Mouse (Mus musculus): ENCODE results near the gene Olfr1018. TPM values are rescaled to one million over a fixed set of nuclear protein-coding genes. Genes with fewer than 3 reads are reported as not detected.

Olfr1018 gene
- not detected in 2 replicates for polyA plus RNA-seq (2015; fragmentation: Nextera tagmentation; extraction: Ambion mirVana)

DNA sequence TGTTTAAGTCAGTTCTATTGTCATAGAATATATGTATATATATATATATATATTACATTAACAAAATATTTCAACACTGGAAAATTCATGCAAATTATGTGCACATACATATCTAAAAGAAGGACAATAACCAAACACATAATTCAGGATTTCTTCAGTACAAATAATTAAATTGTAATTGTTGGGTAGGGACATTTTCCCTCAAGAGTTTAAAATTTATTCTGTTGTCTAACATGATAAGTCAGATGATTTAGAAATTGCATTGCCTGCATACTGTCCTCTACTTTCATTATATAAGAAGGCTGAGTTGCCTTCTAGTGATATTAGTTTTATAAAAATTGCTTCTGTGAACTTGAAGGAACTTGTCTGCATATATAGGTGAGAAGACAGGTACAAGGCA is at the start of gene Olfr1018:
Gene Olfr1018 (plus strand): TSS at position 301 of the 400 bp plus-strand sequence.
- H3K4me1 ChIP-seq = no peaks in the 10 kb centered on the region
- ATAC-seq (ENCODE audit: insufficient number of reproducible peaks, insufficient read depth, low FRiP score, low TSS enrichment, low read depth) = no peak
- H3K9me3 ChIP-seq = no peaks in the 10 kb centered on the region

DNA sequence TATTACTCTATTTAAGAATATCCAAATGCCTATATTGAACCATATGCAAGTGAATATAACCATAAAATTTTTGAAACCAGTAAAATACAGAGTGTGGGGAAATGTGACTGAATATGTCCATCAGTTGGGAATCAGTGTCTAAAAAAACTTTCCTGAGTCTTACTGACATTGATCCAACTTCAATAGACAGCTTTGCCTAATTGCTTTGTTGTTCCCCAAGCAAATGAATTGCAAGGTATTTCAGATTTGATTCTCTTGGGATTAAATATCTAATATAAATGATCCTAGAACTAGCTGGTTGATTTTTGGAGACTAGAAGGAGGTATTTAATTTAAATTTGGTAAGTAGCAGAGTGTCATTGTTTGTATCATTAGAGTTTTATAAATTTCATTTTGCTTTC is 45.9 kb upstream of the Olfr1018 start, which contains the start of gene Olfr1014:
Gene Olfr1014 (plus strand): TSS at position 301 of the 400 bp plus-strand sequence.
- H3K4me1 ChIP-seq = no peaks in the 10 kb centered on the region
- H3K9me3 ChIP-seq = no peaks in the 10 kb centered on the region
- H3K4me2 ChIP-seq = no peak within 1 kb of the TSS
- no peak for ATAC-seq (ENCODE audit: insufficient number of reproducible peaks, insufficient read depth, low FRiP score, low TSS enrichment, low read depth)
- no peak within 1 kb of the TSS for H3K9ac ChIP-seq
- no peak within 1 kb of the TSS for H3K4me3 ChIP-seq
- H3K27me3 ChIP-seq = no peaks in the 10 kb centered on the region
- H3K27ac ChIP-seq = no peak within 1 kb of the TSS
- H3K36me3 ChIP-seq = no peaks in the 10 kb centered on the region

More for the DNA sequence above, at the start of gene Olfr1018:
- Histone ChIP-seq H3K36me3 (no peaks in the 10 kb centered on the region), H3K4me2 (no peak within 1 kb of the TSS), H3K27ac (no peak within 1 kb of the TSS), H3K27me3 (no peaks in the 10 kb centered on the region), H3K9ac (no peak within 1 kb of the TSS), H3K4me3 (no peak within 1 kb of the TSS)

DNA sequence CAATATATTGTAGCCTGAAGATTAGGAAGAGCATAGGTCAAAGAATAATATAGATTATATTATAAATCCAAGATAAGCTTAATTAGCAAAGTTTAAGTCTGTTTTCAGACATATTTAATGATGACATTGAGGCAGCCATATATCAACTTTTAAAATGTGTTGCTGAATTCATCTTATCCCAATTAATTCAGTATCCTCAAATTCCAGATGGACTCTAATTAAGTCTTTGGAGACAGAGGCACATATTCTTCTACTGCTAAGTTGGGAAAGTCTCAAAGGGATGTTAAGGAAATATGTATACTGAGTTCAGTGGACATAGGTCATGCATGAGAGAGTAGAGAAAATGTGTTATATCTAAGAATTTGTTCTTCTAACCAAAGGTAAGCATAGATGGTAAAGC is 36.6 kb upstream of the Olfr1018 start, which contains the start of gene Olfr1015:
Gene Olfr1015 (plus strand): TSS at position 301 of the 400 bp plus-strand sequence.
- no peak within 1 kb of the TSS for H3K4me2 ChIP-seq
- no peak within 1 kb of the TSS for H3K4me3 ChIP-seq
- H3K4me1 ChIP-seq = no peaks in the 10 kb centered on the region
- H3K9ac ChIP-seq = no peak within 1 kb of the TSS
- H3K27ac ChIP-seq = no peak within 1 kb of the TSS
- H3K27me3 ChIP-seq = no peaks in the 10 kb centered on the region
- H3K36me3 ChIP-seq = no peaks in the 10 kb centered on the region
- ATAC-seq (ENCODE audit: insufficient number of reproducible peaks, insufficient read depth, low FRiP score, low TSS enrichment, low read depth) = no peak
- no peaks in the 10 kb centered on the region for H3K9me3 ChIP-seq

DNA sequence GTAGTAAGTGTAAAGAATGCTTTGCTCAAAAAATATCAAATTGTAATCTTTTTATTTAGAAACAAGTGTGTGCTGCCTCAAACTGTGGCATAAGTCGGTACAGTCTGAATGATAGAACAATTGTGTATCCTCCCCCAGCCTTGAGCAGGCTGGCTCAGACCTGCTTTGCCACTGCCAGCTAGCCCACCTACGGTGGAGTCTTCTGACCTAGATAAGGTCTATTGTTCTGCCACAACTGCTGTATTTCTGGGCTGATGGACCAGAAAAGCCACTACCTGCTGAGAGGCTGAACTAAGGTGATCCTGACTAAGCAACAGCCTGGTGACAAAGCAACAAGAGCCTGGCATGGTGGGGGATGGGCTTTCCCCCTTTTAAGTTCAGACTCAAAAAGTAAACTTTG is 25.9 kb upstream of the Olfr1018 start:
- 45% methylated on average over 2 of the region's 2 CpGs for WGBS
- Histone ChIP-seq H3K4me1 (no peaks in the 10 kb centered on the region), H3K4me2 (no peak overlapping the region), H3K4me3 (no peak overlapping the region), H3K27me3 (no peaks in the 10 kb centered on the region), H3K36me3 (no peaks in the 10 kb centered on the region), H3K27ac (no peak overlapping the region), H3K9me3 (no peaks in the 10 kb centered on the region), H3K9ac (no peak overlapping the region)
- no peak for ATAC-seq (ENCODE audit: insufficient number of reproducible peaks, insufficient read depth, low FRiP score, low TSS enrichment, low read depth)

DNA sequence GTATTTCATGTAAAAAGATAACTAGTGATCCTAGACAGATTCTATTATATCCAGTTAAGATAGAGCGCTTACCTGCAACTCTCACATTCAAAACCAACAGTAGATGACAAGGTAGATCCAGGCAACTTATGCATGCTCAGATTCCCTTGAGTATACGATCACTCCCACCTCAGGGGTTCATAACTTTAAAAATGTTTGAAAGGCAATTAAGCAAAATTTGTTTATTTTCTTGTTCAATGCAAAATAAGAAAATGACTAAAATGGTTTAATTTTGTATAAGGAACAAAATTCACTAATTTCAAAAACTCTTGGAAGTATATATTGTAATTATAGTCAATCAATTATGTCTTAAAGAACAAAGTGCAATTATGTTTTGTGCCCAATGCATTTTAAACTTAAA is 15.8 kb upstream of the Olfr1018 start, which contains the start of gene Olfr1016:
Gene Olfr1016 (minus strand): TSS at position 101 of the 400 bp plus-strand sequence.
- 86% methylated on average over 2 of the region's 2 CpGs for WGBS
- ATAC-seq (ENCODE audit: insufficient number of reproducible peaks, insufficient read depth, low FRiP score, low TSS enrichment, low read depth) = no peak
- no peak within 1 kb of the TSS for H3K27ac ChIP-seq

DNA sequence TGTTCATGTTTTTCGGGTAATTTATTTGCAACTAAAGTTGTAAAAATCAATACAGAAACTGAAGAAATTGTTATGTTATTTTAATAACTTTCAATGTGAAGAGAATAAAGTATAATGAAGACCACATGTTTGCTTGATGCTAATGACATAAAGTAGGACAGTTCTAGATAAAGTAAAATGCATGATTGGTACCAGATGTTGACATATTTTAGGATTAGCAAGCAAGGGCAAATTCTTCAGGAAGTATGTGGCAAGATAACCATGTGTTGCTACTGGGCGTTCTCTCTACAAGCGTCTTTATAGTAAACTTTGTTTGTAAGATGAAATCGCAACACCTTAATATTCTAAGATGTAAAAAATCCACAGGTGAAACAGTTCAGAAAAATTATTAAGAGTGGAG is 13.8 kb upstream of the Olfr1018 start:
- ATAC-seq (ENCODE audit: insufficient number of reproducible peaks, insufficient read depth, low FRiP score, low TSS enrichment, low read depth) = no peak
- no peaks in the 10 kb centered on the region for H3K27me3 ChIP-seq
- no peak overlapping the region for H3K4me2 ChIP-seq
- H3K9ac ChIP-seq = no peak overlapping the region
- H3K4me1 ChIP-seq = no peaks in the 10 kb centered on the region
- H3K27ac ChIP-seq = no peak overlapping the region
- H3K4me3 ChIP-seq = no peak overlapping the region
- no peaks in the 10 kb centered on the region for H3K36me3 ChIP-seq
- 43% methylated on average over 4 of the region's 4 CpGs for WGBS
- no peaks in the 10 kb centered on the region for H3K9me3 ChIP-seq

More for the DNA sequence above, 15.8 kb upstream of the Olfr1018 start, which contains the start of gene Olfr1016:
- Histone ChIP-seq H3K27me3 (no peaks in the 10 kb centered on the region), H3K4me3 (no peak within 1 kb of the TSS), H3K4me2 (no peak within 1 kb of the TSS), H3K4me1 (no peaks in the 10 kb centered on the region), H3K36me3 (no peaks in the 10 kb centered on the region), H3K9ac (no peak within 1 kb of the TSS), H3K9me3 (no peaks in the 10 kb centered on the region)

DNA sequence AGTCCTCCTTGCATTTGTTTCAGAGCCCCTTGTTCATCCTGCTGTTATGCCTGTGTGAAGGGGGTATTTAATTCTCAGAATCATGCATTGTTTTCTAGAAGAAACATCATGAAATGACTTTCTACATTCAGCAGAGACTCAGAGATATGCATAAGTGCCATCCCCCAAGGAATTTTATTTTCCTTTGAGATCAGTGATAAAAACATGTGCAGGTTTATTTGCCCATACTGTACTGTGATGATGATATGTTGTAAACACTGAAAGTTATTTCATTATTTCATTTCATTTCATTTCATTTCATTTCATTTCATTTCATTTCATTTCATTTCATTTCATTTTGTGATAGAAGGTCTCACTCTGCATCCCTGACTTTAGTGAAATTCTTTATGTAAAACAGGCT is 27.1 kb downstream of the Olfr1018 start, which contains the start of gene Olfr1019:
Gene Olfr1019 (minus strand): TSS at position 101 of the 400 bp plus-strand sequence.
- no peaks in the 10 kb centered on the region for H3K27me3 ChIP-seq
- H3K9me3 ChIP-seq = no peaks in the 10 kb centered on the region
- ATAC-seq (ENCODE audit: insufficient number of reproducible peaks, insufficient read depth, low FRiP score, low TSS enrichment, low read depth) = no peak
- H3K9ac ChIP-seq = no peak within 1 kb of the TSS
- no peaks in the 10 kb centered on the region for H3K4me1 ChIP-seq
- H3K27ac ChIP-seq = no peak within 1 kb of the TSS
- no peaks in the 10 kb centered on the region for H3K36me3 ChIP-seq
- no peak within 1 kb of the TSS for H3K4me3 ChIP-seq
- H3K4me2 ChIP-seq = no peak within 1 kb of the TSS

DNA sequence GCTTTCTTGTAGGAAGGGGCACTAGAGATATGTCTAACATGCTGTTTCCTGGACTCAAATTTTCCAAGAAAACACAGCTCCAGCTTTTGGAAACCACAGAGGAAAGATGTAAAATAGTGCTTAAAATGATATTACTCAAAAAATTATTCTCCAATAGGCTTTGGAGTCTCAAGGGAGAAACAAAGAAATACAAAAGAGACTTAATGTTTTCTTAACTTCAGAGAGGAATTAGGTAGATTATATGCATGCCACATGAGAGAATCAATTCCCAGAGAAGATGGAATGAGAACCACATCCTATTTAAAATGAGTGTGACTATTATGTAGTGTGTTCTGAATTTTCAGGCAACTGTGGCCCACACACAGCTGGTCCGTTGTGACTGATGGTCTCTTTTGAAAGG is 28.5 kb downstream of the Olfr1018 start, which contains the start of gene Olfr1020:
Gene Olfr1020 (plus strand): TSS at position 301 of the 400 bp plus-strand sequence.
- no peaks in the 10 kb centered on the region for H3K4me1 ChIP-seq
- H3K27ac ChIP-seq = no peak within 1 kb of the TSS
- 60% methylated on average over 1 of the region's 1 CpGs for whole genome bisulfite sequencing
- ATAC-seq (ENCODE audit: insufficient number of reproducible peaks, insufficient read depth, low FRiP score, low TSS enrichment, low read depth) = no peak
- no peaks in the 10 kb centered on the region for H3K36me3 ChIP-seq
- H3K4me2 ChIP-seq = no peak within 1 kb of the TSS
- H3K9me3 ChIP-seq = no peaks in the 10 kb centered on the region
- no peak within 1 kb of the TSS for H3K4me3 ChIP-seq
- no peak within 1 kb of the TSS for H3K9ac ChIP-seq
- no peaks in the 10 kb centered on the region for H3K27me3 ChIP-seq

DNA sequence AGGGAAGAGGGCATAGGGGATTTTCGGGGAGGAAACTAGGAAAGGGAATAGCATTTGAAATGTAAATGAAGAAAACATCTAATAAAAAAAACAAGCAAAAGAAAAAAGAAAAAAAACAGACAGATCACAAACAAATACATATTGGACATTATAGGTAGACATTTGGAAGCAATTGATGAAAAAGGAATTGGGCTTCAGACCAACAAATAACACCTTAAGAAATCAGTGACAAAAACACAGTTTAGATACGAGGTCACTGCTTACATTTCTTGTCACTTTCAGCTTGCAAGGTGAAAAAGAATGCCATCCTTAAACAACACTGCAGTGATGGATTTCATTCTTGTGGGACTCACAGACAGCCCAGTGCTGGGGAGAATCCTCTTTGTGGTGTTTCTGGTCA is 50.0 kb downstream of the Olfr1018 start, which contains the start of gene Olfr1022:
Gene Olfr1022 (plus strand): TSS at position 301 of the 400 bp plus-strand sequence.
- no peaks in the 10 kb centered on the region for H3K4me1 ChIP-seq
- no peak within 1 kb of the TSS for H3K4me2 ChIP-seq
- no peak within 1 kb of the TSS for H3K9ac ChIP-seq
- ATAC-seq (ENCODE audit: insufficient number of reproducible peaks, insufficient read depth, low FRiP score, low TSS enrichment, low read depth) = no peak
- H3K9me3 ChIP-seq = no peaks in the 10 kb centered on the region
- H3K36me3 ChIP-seq = no peaks in the 10 kb centered on the region
- H3K27ac ChIP-seq = no peak within 1 kb of the TSS
- no peaks in the 10 kb centered on the region for H3K27me3 ChIP-seq
- WGBS = 63% methylated on average over 2 of the region's 2 CpGs
- no peak within 1 kb of the TSS for H3K4me3 ChIP-seq

Other genes starting within 250 kb of the Olfr1018 start
- not detected in 2 replicates for gene Olfr996, start 239.3 kb upstream of the Olfr1018 start, polyA plus RNA-seq (2015; fragmentation: Nextera tagmentation; extraction: Ambion mirVana)
- gene Olfr998, start 229.5 kb upstream of the Olfr1018 start, polyA plus RNA-seq (2015; fragmentation: Nextera tagmentation; extraction: Ambion mirVana) = not detected in 2 replicates
- gene Olfr1000, start 206.6 kb upstream of the Olfr1018 start, polyA plus RNA-seq (2015; fragmentation: Nextera tagmentation; extraction: Ambion mirVana) = not detected in 2 replicates
- not detected in 2 replicates for gene Olfr1002, start 167.8 kb upstream of the Olfr1018 start, polyA plus RNA-seq (2015; fragmentation: Nextera tagmentation; extraction: Ambion mirVana)
- not detected in 2 replicates for gene Olfr154, start 154.0 kb upstream of the Olfr1018 start, polyA plus RNA-seq (2015; fragmentation: Nextera tagmentation; extraction: Ambion mirVana)
- gene Olfr1006, start 139.7 kb upstream of the Olfr1018 start, polyA plus RNA-seq (2015; fragmentation: Nextera tagmentation; extraction: Ambion mirVana) = not detected in 2 replicates
- not detected in 2 replicates for gene Olfr1008, start 129.0 kb upstream of the Olfr1018 start, polyA plus RNA-seq (2015; fragmentation: Nextera tagmentation; extraction: Ambion mirVana)
- gene Olfr1009, start 103.1 kb upstream of the Olfr1018 start, polyA plus RNA-seq (2015; fragmentation: Nextera tagmentation; extraction: Ambion mirVana) = not detected in 2 replicates
- not detected in 2 replicates for gene Olfr1012, start 55.7 kb upstream of the Olfr1018 start, polyA plus RNA-seq (2015; fragmentation: Nextera tagmentation; extraction: Ambion mirVana)
- gene Olfr1013, start 51.4 kb upstream of the Olfr1018 start, polyA plus RNA-seq (2015; fragmentation: Nextera tagmentation; extraction: Ambion mirVana) = not detected in 2 replicates
- gene Olfr1014, start 45.8 kb upstream of the Olfr1018 start, polyA plus RNA-seq (2015; fragmentation: Nextera tagmentation; extraction: Ambion mirVana) = not detected in 2 replicates
- gene Olfr1015, start 36.5 kb upstream of the Olfr1018 start, polyA plus RNA-seq (2015; fragmentation: Nextera tagmentation; extraction: Ambion mirVana) = not detected in 2 replicates
- not detected in 2 replicates for gene Olfr1016, start 15.9 kb upstream of the Olfr1018 start, polyA plus RNA-seq (2015; fragmentation: Nextera tagmentation; extraction: Ambion mirVana)
- gene Olfr1019, start 27.0 kb downstream of the Olfr1018 start, polyA plus RNA-seq (2015; fragmentation: Nextera tagmentation; extraction: Ambion mirVana) = not detected in 2 replicates
- gene Olfr1020, start 28.6 kb downstream of the Olfr1018 start, polyA plus RNA-seq (2015; fragmentation: Nextera tagmentation; extraction: Ambion mirVana) = not detected in 2 replicates
- not detected in 2 replicates for gene Olfr1022, start 50.1 kb downstream of the Olfr1018 start, polyA plus RNA-seq (2015; fragmentation: Nextera tagmentation; extraction: Ambion mirVana)
- not detected in 2 replicates for gene Olfr1023, start 67.2 kb downstream of the Olfr1018 start, polyA plus RNA-seq (2015; fragmentation: Nextera tagmentation; extraction: Ambion mirVana)
- not detected in 2 replicates for gene Olfr1024, start 86.6 kb downstream of the Olfr1018 start, polyA plus RNA-seq (2015; fragmentation: Nextera tagmentation; extraction: Ambion mirVana)
- gene Olfr1025-ps1, start 96.7 kb downstream of the Olfr1018 start, polyA plus RNA-seq (2015; fragmentation: Nextera tagmentation; extraction: Ambion mirVana) = 0.22 TPM in 1 of 2 replicates, not detected in the other
- gene Olfr1026, start 103.1 kb downstream of the Olfr1018 start, polyA plus RNA-seq (2015; fragmentation: Nextera tagmentation; extraction: Ambion mirVana) = not detected in 2 replicates
- gene Olfr1028, start 132.0 kb downstream of the Olfr1018 start, polyA plus RNA-seq (2015; fragmentation: Nextera tagmentation; extraction: Ambion mirVana) = not detected in 2 replicates
- gene Olfr1029, start 155.4 kb downstream of the Olfr1018 start, polyA plus RNA-seq (2015; fragmentation: Nextera tagmentation; extraction: Ambion mirVana) = not detected in 2 replicates
- gene Olfr1030, start 160.8 kb downstream of the Olfr1018 start, polyA plus RNA-seq (2015; fragmentation: Nextera tagmentation; extraction: Ambion mirVana) = not detected in 2 replicates
- gene Olfr1031, start 171.8 kb downstream of the Olfr1018 start, polyA plus RNA-seq (2015; fragmentation: Nextera tagmentation; extraction: Ambion mirVana) = not detected in 2 replicates
- not detected in 2 replicates for gene Olfr1032, start 187.1 kb downstream of the Olfr1018 start, polyA plus RNA-seq (2015; fragmentation: Nextera tagmentation; extraction: Ambion mirVana)
- gene Olfr1033, start 202.2 kb downstream of the Olfr1018 start, polyA plus RNA-seq (2015; fragmentation: Nextera tagmentation; extraction: Ambion mirVana) = 0.41 and 0.43 TPM in 2 replicates
- not detected in 2 replicates for gene Olfr1034, start 227.4 kb downstream of the Olfr1018 start, polyA plus RNA-seq (2015; fragmentation: Nextera tagmentation; extraction: Ambion mirVana)

All from embryonic facial prominence, embryonic 13.5 days (tissue).